Mouse (Mus musculus) kidney, embryonic 15.5 days (tissue): ENCODE measurements at regions not wholly inside any gene's neighbourhood (a gene's known extent, or its start where the extent isn't known, plus 50 kb on each side); places are given as distances from the start of the nearest gene placed in this dataset.

Source experiments
- ATAC-seq: fragments of 200-750 bp; cut with Nextera tagmentation; replicated peaks from 2 replicates; pipeline ENCODE4 v1.8.0; 2017; ENCODE audit warnings: moderate TSS enrichment; ENCODE audit not compliant: low FRiP score
- H3K27ac ChIP-seq: fragments of 300-500 bp; sonication (generic); 2 replicates; pipeline ENCODE4 v1.5.1; 2015; ENCODE audit warnings: mild to moderate bottlenecking, inconsistent platforms
- H3K27me3 ChIP-seq: fragments of 300-500 bp; sonication (generic); 2 replicates; pipeline ENCODE4 v1.6.1; 2015; ENCODE audit warnings: inconsistent platforms
- H3K36me3 ChIP-seq: fragments of 300-500 bp; sonication (generic); 2 replicates; pipeline ENCODE4 v1.6.1; 2015; ENCODE audit warnings: inconsistent platforms
- H3K4me1 ChIP-seq: fragments of 300-500 bp; sonication (generic); 2 replicates; pipeline ENCODE4 v1.6.1; 2015; ENCODE audit warnings: inconsistent platforms
- H3K4me2 ChIP-seq: fragments of 300-500 bp; sonication (generic); 2 replicates; pipeline ENCODE4 v1.6.1; 2015; ENCODE audit warnings: moderate library complexity, mild to moderate bottlenecking, inconsistent platforms
- H3K4me3 ChIP-seq: fragments of 300-500 bp; sonication (generic); replicated peaks from 2 replicates; pipeline ENCODE4 v1.5.1; 2015; ENCODE audit warnings: mild to moderate bottlenecking, inconsistent platforms
- H3K9ac ChIP-seq: fragments of 300-500 bp; sonication (generic); 2 replicates; pipeline ENCODE4 v1.6.1; 2015; ENCODE audit warnings: mild to moderate bottlenecking, inconsistent platforms
- H3K9me3 ChIP-seq: fragments of 300-500 bp; sonication (generic); replicated peaks from 2 replicates; pipeline ENCODE4 v1.6.1; 2016; ENCODE audit warnings: inconsistent platforms
- WGBS: fragments of 180-500 bp; shearing (Covaris S2); methylation state at CpG from one replicate; pipeline ENCODE4 v1.1.7; 2015; ENCODE audit warnings: mixed read lengths; 5-methylcytosine and 5-hydroxymethylcytosine counted together

GRCm38 (mm10) chr13:81965431-81965830, 182.6 kb downstream of the Cetn3 start:
- Histone ChIP-seq H3K4me2 (no peak overlapping the region), H3K27ac (no peak overlapping the region), H3K9me3 (no peaks in the 10 kb centered on the region), H3K4me1 (no peaks in the 10 kb centered on the region), H3K9ac (no peak overlapping the region), H3K36me3 (no peaks in the 10 kb centered on the region), H3K4me3 (no peak overlapping the region), H3K27me3 (no peaks in the 10 kb centered on the region)
- WGBS, result 86% methylated on average over 2 of the region's 2 CpGs
- no peak for ATAC-seq

GRCm38 (mm10) chr13:81975878-81976277, 193.0 kb downstream of the Cetn3 start:
- no peak overlapping the region for H3K4me3 ChIP-seq
- no peak for ATAC-seq
- no peak overlapping the region for H3K9ac ChIP-seq
- H3K27me3 ChIP-seq, result no peaks in the 10 kb centered on the region
- H3K9me3 ChIP-seq, result no peaks in the 10 kb centered on the region
- H3K36me3 ChIP-seq, result no peaks in the 10 kb centered on the region
- H3K4me1 ChIP-seq, result no peaks in the 10 kb centered on the region
- H3K27ac ChIP-seq, result no peak overlapping the region
- H3K4me2 ChIP-seq, result no peak overlapping the region
- whole genome bisulfite sequencing, result 56% methylated on average over 2 of the region's 2 CpGs

DNA sequence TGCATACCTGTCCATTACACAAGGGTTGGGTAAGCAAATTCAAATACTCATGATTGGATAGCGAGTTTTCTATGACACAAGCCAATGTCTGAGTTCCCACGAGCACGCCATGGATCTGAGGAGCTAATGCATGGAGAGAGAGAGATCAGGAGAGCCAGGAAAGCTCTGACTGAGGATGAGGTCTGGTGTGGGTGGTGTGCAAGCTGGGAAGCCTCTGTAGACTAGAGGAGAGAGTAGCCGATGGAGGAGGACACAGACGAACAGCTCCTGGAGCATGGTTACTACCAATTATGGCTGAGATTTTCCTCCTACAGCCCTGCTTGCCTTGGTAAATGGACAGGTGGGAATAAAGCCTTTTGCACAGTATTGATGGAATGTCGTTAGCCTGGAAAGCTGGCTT, 195.1 kb downstream of the Cetn3 start:
- Histone ChIP-seq H3K36me3 (no peaks in the 10 kb centered on the region), H3K4me2 (no peak overlapping the region), H3K4me3 (no peak overlapping the region), H3K27ac (no peak overlapping the region), H3K9ac (no peak overlapping the region), H3K27me3 (no peaks in the 10 kb centered on the region), H3K4me1 (no peaks in the 10 kb centered on the region), H3K9me3 (no peaks in the 10 kb centered on the region)
- ATAC-seq, result no peak
- 88% methylated on average over 6 of the region's 6 CpGs for WGBS

- Histone ChIP-seq H3K36me3 (no peaks in the 10 kb centered on the region), H3K27ac (no peak overlapping the region), H3K4me1 (no peaks in the 10 kb centered on the region), H3K27me3 (no peaks in the 10 kb centered on the region), H3K4me3 (no peak overlapping the region), H3K9me3 (no peaks in the 10 kb centered on the region), H3K4me2 (no peak overlapping the region), H3K9ac (no peak overlapping the region)
- ATAC-seq, result no peak
Observed at GRCm38 (mm10) chr13:81979289-81979688, 196.4 kb downstream of the Cetn3 start.

GRCm38 (mm10) chr13:81980094-81980493, 197.2 kb downstream of the Cetn3 start:
- no peak overlapping the region for H3K4me2 ChIP-seq
- H3K9me3 ChIP-seq, result no peaks in the 10 kb centered on the region
- no peak for ATAC-seq
- H3K27ac ChIP-seq, result no peak overlapping the region
- no peaks in the 10 kb centered on the region for H3K4me1 ChIP-seq
- H3K27me3 ChIP-seq, result no peaks in the 10 kb centered on the region
- no peaks in the 10 kb centered on the region for H3K36me3 ChIP-seq
- H3K4me3 ChIP-seq, result no peak overlapping the region
- no peak overlapping the region for H3K9ac ChIP-seq
- WGBS, result 83% methylated on average over 5 of the region's 5 CpGs

- Histone ChIP-seq H3K36me3 (no peaks in the 10 kb centered on the region), H3K4me2 (no peak overlapping the region), H3K4me1 (no peaks in the 10 kb centered on the region), H3K9me3 (no peaks in the 10 kb centered on the region), H3K9ac (no peak overlapping the region), H3K27me3 (no peaks in the 10 kb centered on the region), H3K27ac (no peak overlapping the region), H3K4me3 (no peak overlapping the region)
- WGBS, result 9% methylated on average over 2 of the region's 2 CpGs
- ATAC-seq, result no peak
Observed at GRCm38 (mm10) chr13:81982491-81982890, 199.6 kb downstream of the Cetn3 start.

- Histone ChIP-seq H3K27ac (no peak overlapping the region), H3K4me1 (no peaks in the 10 kb centered on the region), H3K9me3 (no peaks in the 10 kb centered on the region), H3K9ac (no peak overlapping the region), H3K36me3 (no peaks in the 10 kb centered on the region), H3K27me3 (no peaks in the 10 kb centered on the region), H3K4me2 (no peak overlapping the region), H3K4me3 (no peak overlapping the region)
- ATAC-seq, result no peak
- 88% methylated on average over 3 of the region's 3 CpGs for WGBS
Observed at GRCm38 (mm10) chr13:82000681-82001212, 217.9 kb downstream of the Cetn3 start.

- Histone ChIP-seq H3K9me3 (no peaks in the 10 kb centered on the region), H3K36me3 (no peaks in the 10 kb centered on the region), H3K4me3 (no peak overlapping the region), H3K4me1 (no peaks in the 10 kb centered on the region), H3K27me3 (no peaks in the 10 kb centered on the region), H3K27ac (no peak overlapping the region), H3K9ac (no peak overlapping the region), H3K4me2 (no peak overlapping the region)
- ATAC-seq, result no peak
- 68% methylated on average over 7 of the region's 7 CpGs for WGBS
Observed at GRCm38 (mm10) chr13:82005929-82006726, 223.3 kb downstream of the Cetn3 start.

DNA sequence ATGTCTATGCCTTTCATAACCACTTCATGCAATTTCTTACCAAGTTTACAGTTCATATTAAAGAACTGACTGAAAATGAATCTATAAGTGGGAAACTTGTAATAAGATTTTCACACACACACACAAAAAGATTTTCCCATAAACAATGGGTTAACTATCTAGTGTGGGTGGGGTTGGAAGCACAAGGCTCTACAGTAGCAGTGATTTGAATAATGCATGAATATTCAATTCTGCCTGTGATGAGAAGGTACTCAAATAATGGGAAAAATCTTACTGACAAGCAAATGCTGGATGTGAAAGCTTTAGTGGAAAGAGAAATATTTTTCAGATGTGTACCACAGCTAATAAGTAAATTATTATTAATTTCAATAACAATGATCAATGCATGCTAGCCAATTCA, 224.3 kb downstream of the Cetn3 start:
- no peak overlapping the region for H3K4me3 ChIP-seq
- no peak overlapping the region for H3K9ac ChIP-seq
- H3K4me2 ChIP-seq, result no peak overlapping the region
- no peak for ATAC-seq
- no peaks in the 10 kb centered on the region for H3K27me3 ChIP-seq
- no peak overlapping the region for H3K27ac ChIP-seq
- no peaks in the 10 kb centered on the region for H3K36me3 ChIP-seq
- no peaks in the 10 kb centered on the region for H3K4me1 ChIP-seq
- H3K9me3 ChIP-seq, result no peaks in the 10 kb centered on the region

DNA sequence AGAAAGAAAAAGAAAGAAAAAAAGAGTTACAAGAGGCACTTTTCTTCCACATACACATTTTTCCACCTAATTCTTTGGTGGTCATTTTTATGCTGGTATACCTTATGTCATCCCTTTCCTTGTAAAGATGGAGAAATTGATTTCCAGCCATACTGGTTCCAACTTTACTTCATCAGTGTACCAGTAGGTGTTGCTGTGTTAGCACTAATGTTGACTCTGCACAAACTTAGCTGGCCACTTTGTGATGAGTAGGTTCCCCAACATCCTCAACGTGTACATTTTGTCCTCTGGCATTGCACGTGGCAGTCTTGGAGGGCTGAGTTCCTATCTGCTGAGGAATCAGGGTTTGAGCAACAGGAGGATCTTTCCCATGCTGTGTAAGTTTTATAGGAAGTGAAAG, 256.7 kb downstream of the Cetn3 start:
- Histone ChIP-seq H3K9ac (no peak overlapping the region), H3K4me3 (no peak overlapping the region), H3K9me3 (no peaks in the 10 kb centered on the region), H3K27me3 (no peaks in the 10 kb centered on the region), H3K36me3 (no peaks in the 10 kb centered on the region), H3K27ac (no peak overlapping the region), H3K4me1 (no peaks in the 10 kb centered on the region), H3K4me2 (no peak overlapping the region)
- 24% methylated on average over 2 of the region's 2 CpGs for WGBS
- no peak; the same call in 1 of the 2 replicates for ATAC-seq

- Histone ChIP-seq H3K9ac (no peak overlapping the region), H3K4me2 (no peak overlapping the region), H3K36me3 (no peaks in the 10 kb centered on the region), H3K27me3 (no peaks in the 10 kb centered on the region), H3K4me3 (no peak overlapping the region), H3K4me1 (0 out of 2 replicates have a peak, but pooled peaks cover 3% of the 10 kb centered on the region), H3K9me3 (no peaks in the 10 kb centered on the region), H3K27ac (no peak overlapping the region)
- 38% methylated on average over 3 of the region's 3 CpGs for WGBS
- ATAC-seq, result no peak
Observed at GRCm38 (mm10) chr13:82058131-82058731, 275.4 kb downstream of the Cetn3 start.

DNA sequence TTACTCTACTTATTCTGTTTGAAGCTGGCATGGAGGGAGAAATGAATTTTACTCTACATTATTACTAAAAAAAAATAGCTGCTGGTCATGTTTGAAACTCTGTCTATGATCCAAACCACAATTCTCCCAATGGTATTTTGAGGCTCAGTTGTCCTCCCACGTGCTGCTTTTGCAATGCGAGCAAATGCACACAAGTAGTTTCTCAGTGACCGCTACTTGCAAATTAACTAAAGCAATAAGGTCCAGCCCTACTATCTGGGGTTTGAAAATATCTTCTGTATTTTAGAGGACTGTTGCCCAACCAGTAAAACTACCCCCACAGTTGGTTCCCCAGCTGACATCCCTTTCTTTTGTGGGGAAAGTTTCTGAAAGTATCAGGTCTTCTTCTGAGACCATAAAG, 276.0 kb downstream of the Cetn3 start:
- 57% methylated on average over 3 of the region's 3 CpGs for WGBS
- H3K4me2 ChIP-seq, result no peak overlapping the region
- H3K9me3 ChIP-seq, result no peaks in the 10 kb centered on the region
- H3K27ac ChIP-seq, result no peak overlapping the region
- no peak for ATAC-seq
- H3K4me3 ChIP-seq, result no peak overlapping the region
- no peaks in the 10 kb centered on the region for H3K27me3 ChIP-seq
- H3K36me3 ChIP-seq, result no peaks in the 10 kb centered on the region
- 0 out of 2 replicates have a peak, but pooled peaks cover 3% of the 10 kb centered on the region for H3K4me1 ChIP-seq
- no peak overlapping the region for H3K9ac ChIP-seq
